Mouse (Mus musculus) splenic B cell, adult 2 months (primary cell): Measurements from ENCODE around the gene Hpcal1.
A peak's percentile ranks its signal among the peaks of the same experiment; 100 is the strongest.

Experiments
- DNase-seq: peaks from one replicate; pipeline ENCODE4 v3.0.0-alpha.2; 2011; ENCODE audit warnings: low read depth, low spot score
- H3K27me3 ChIP-seq: 2 replicates; pipeline ENCODE4 v1.6.1; 2012; ENCODE audit warnings: mild to moderate bottlenecking, low read length, moderate library complexity, mixed read lengths; ENCODE audit not compliant: control insufficient read depth, poor library complexity, insufficient read depth, severe bottlenecking
- H3K36me3 ChIP-seq: 2 replicates; pipeline ENCODE4 v1.6.1; 2012; ENCODE audit warnings: mild to moderate bottlenecking, low read length, moderate library complexity, mixed read lengths; ENCODE audit not compliant: control insufficient read depth, poor library complexity, insufficient read depth, severe bottlenecking

The Hpcal1 gene

DNA sequence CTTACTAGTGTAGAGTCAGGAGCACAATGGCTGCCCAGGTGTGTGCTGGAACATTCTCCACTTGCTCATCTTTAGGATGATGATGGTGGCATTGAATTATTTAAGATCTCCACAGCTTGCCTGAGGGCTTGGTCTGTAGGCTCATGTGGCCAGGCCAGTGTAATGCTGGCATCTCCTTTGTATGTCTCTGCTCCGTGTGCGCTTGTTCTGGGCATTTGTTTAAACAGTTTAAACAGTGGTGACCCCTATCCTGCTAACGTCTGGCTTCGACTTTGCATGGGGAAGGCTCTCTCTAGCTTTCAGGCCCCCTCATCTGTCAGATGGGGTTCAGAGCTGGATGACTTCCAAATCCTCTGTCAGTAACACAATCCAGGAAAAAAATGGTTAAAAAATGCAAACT, 8.3 kb downstream of the Hpcal1 start:
- DNase-seq = no peak
- Histone ChIP-seq H3K27me3 (no peaks in the 10 kb centered on the region), H3K36me3 (no peaks in the 10 kb centered on the region; the same call in 1 of the 2 replicates)

GRCm38 (mm10) chr12:17699480-17699879, 8.8 kb downstream of the Hpcal1 start:
- DNase-seq = no peak
- no peaks in the 10 kb centered on the region for H3K27me3 ChIP-seq

DNA sequence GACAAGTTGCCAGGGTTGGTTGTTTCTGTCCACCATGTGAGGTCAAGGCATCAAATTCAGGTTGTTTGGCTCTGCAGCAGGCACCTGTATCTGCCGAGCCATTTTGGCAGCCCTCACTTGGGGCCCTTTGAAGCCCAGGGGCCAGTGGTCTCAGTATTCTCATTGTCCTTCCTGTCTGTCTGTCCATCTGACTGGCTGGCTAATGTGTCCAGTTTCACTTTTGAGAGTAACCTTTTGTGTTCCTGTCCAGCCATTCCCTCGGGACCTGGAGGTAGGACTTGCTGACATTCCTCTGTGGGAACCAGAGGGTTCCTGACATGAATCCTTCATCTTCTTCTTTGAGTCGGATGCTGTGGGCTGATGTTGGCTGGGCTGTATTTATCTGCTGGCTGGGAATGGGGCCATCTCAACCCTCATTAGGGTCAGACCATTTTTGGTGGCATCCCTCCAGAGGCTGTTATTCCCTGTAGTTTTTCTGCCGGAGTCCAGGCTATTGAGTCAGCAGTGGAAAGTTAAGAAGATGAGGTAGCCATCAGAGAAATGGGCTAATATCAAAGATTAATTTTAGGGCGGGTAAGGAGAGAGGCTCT, 10.6 kb downstream of the Hpcal1 start:
- DNase-seq = no peak
- Histone ChIP-seq H3K27me3 (no peaks in the 10 kb centered on the region), H3K36me3 (no peaks in the 10 kb centered on the region)

More at GRCm38 (mm10) chr12:17699480-17699879, 8.8 kb downstream of the Hpcal1 start:
- no peaks in the 10 kb centered on the region; the same call in 1 of the 2 replicates for H3K36me3 ChIP-seq

- no peak for DNase-seq
- Histone ChIP-seq H3K27me3 (no peaks in the 10 kb centered on the region), H3K36me3 (no peaks in the 10 kb centered on the region)
Observed at GRCm38 (mm10) chr12:17701795-17702194, 11.1 kb downstream of the Hpcal1 start.

DNA sequence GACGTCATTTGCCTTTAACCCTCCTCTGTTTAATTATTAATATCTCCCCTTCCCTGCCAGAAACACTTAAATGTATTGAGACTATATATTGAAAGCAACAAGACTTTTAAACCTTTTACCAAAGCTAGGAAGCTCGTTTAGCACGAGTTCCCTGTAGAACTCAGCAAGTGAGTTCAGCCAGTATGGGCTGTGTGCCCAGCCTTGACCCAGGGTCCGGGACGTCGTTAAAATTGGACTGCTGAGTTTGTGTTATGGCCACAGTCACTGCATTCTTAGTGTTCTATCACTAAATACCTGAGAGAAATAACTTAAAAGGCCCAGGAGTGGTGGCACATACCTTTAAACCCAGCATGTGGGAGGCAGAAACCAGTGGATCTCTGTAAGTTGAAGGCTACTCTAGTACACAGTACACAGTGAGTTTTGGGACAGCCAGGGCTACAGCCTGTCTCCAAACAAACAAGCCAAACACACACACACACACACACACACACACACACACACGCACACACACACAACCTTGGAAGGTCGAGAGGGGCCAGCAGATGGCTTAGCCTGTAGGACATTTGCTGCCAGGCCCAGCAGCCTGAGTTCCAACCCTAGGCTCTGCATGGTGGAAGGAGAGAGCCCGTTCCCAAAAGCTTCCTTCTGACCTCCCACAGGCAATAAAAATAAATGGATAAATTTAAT, 11.7 kb downstream of the Hpcal1 start:
- H3K27me3 ChIP-seq = no peaks in the 10 kb centered on the region
- no peak for DNase-seq
- no peaks in the 10 kb centered on the region for H3K36me3 ChIP-seq

DNA sequence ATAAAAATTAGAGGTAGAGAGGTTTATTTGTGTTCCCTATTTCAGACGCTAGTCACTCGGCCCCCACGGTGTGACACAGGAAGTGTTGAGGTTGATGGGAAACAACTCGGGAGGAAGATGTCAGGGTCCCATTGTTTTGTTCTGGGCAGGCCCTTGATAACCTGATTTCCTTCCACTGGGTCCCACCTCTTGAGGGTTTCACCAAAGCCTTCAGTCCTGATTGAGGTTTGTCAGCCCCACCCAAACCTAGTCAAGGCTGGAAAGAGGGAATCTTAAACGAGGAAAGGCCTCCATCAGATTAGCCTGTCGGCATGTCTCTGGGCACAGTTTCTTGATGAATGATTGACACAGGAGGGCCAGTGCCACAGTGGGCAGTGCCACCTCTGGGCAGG, 12.3 kb downstream of the Hpcal1 start:
- H3K36me3 ChIP-seq = no peaks in the 10 kb centered on the region
- no peaks in the 10 kb centered on the region for H3K27me3 ChIP-seq
- DNase-seq = no peak

- H3K36me3 ChIP-seq = no peaks in the 10 kb centered on the region
- no peak for DNase-seq
- no peaks in the 10 kb centered on the region for H3K27me3 ChIP-seq
Observed at GRCm38 (mm10) chr12:17703866-17704265, 13.2 kb downstream of the Hpcal1 start.

DNA sequence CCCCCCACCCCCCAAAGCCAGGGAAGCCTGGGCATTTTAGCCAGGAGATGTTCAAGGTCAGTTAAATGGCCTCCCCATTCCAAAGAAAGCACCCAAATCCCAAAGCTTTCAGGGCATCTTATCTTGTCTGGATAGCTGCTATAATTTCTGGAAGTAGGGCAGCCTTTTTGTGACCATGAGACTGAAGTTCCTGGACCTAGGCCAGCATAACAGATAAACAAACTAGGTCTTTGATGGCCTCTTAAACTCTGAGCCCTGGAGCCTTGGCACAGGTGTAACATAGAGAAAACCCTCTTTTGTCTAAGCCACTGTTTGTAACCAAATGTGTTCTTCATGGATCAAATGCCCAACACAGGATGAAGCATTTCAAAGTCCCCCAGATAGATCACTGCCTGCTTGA, 16.8 kb downstream of the Hpcal1 start:
- no peak for DNase-seq
- Histone ChIP-seq H3K36me3 (no peaks in the 10 kb centered on the region), H3K27me3 (no peaks in the 10 kb centered on the region)

DNA sequence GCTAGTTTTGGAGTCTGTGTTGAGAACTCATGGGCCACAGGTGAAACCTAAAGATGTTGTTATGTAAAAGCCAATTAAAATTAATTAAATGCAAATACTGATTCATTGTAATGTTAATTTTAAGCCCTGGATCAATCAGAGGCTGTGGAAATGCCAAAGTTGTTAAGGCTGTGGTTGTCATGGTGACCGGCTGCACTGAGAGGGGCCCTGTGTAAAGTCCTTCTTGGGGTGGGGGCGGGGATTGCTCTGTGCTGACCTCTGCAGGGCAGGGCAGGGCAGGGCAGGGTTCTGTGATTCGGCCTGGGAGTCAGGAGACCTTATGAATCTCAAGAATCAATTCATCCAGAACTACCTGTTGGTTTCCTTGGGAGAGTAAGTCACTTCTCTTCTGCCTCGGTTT, 18.8 kb downstream of the Hpcal1 start:
- peak; percentile 11 for DNase-seq
- no peaks in the 10 kb centered on the region for H3K36me3 ChIP-seq

DNA sequence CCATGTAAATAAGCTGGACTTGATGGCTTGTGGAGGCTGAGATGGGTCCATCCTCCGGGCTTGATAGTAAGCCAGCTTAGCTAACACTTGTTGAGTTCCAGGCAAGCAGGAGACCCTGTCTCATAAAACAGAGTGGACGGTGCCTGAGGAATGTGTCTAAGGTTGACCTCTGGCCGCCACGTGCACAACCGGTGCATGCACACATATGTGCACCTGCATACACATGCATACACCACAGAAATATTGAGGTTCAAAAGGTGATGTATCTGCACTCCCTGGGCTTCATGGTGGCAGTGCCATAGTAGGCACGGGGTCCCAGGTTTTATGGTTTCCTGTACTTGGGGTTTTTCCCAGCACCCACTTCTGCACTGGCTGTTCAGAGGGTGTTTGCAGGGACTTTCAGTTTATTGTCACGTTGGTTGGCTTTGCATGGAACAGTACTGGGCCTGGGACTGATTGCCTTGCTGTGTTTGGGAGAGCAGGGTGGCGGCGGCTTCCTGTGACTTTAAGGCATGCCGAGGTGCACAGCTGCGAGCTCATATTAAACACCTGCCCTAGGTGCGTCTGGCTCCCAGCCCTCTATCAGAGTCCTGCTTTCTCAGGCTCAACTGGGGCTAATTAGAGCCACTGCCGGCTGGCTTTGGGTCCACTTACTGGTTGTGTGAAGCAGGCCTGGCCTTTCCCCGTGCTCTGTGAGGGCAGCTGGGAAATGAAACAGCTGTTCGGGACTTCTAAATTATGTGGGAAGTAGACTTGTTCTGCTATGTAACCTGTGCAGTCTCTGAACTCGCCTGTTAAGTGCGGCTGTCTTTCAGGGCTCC, 19.5 kb downstream of the Hpcal1 start:
- H3K36me3 ChIP-seq = no peaks in the 10 kb centered on the region
- no peak for DNase-seq

More for the DNA sequence above, 18.8 kb downstream of the Hpcal1 start:
- no peaks in the 10 kb centered on the region for H3K27me3 ChIP-seq

DNA sequence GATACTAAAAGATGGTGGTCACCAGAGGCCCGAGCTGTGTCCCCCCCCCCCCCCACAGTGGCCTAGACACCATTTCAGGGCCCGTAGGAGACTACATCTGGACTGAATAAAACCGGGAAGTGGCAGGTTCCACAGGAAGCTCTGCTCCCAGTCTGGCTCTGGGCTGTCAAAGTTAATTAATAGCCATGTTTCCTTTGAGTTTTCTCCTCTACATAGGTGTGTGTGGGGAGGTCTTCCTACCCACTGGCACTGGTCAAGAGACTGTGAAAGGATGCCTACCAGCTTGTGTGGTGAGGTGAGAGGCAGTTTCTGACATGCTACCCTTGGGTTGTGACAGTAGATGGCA, 20.1 kb downstream of the Hpcal1 start:
- no peak for DNase-seq
- Histone ChIP-seq H3K36me3 (no peaks in the 10 kb centered on the region), H3K27me3 (no peaks in the 10 kb centered on the region)

More for the DNA sequence above, 19.5 kb downstream of the Hpcal1 start:
- H3K27me3 ChIP-seq = no peaks in the 10 kb centered on the region

GRCm38 (mm10) chr12:17711731-17712388, 21.2 kb downstream of the Hpcal1 start:
- Histone ChIP-seq H3K27me3 (no peaks in the 10 kb centered on the region), H3K36me3 (no peaks in the 10 kb centered on the region)
- no peak for DNase-seq

DNA sequence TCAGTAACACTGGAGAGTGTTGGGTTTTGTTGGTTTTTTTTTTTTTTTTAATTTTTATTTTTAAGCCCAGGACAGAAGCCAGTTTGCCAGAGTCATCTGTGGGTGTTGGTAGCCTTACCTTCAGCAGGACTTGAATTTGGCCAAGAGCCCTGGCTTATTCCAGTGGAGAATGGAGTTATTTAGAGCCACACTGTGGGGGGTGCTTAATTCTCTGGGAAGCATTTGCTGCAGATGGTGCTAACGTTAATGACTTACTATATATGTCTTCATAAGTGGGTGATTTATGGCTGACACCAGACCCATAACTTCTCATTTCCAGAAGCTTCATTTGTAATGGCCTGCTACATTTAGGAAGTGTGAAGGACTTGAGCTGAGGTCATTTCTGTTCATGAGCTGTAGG, 21.9 kb downstream of the Hpcal1 start:
- Histone ChIP-seq H3K36me3 (no peaks in the 10 kb centered on the region), H3K27me3 (no peaks in the 10 kb centered on the region)
- no peak for DNase-seq

- Histone ChIP-seq H3K27me3 (no peaks in the 10 kb centered on the region), H3K36me3 (no peaks in the 10 kb centered on the region)
- peak; percentile 52 for DNase-seq
Observed at GRCm38 (mm10) chr12:17715720-17716478, 25.2 kb downstream of the Hpcal1 start.
